8 mouse cellular contexts compared by ENCODE assay signal in the genomic region with DNA sequence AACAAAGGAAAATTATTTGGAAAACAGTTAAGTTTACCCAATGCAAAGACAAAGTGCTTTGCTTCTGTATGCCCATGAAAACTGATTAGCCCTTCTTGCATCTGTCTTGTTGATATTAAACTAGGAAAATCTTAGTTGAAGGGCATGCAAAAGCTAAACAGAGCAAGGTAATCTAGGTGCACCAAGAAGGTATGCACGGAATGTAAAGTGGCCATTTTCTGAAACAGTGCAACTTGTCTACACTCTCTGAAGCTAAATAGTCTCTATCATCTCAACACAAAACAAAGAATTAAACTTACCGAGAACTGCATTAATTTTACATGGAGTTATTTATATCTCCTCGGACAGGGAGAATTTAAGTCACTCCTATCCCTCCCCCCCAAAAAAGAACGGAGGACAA. TPM values are rescaled to one million over a fixed set of nuclear protein-coding genes. Genes with fewer than 3 reads are reported as not detected.
A peak's percentile ranks its signal among the peaks of the same experiment; 100 is the strongest.
DNase-seq lines count a peak whose midpoint lies in the region; ATAC-seq lines count a peak whose summit lies in the region.

No protein-coding gene starts in this region.

- H3K27me3 ChIP-seq in kidney, embryonic 15.5 days, result no peaks in the 10 kb centered on the region
- H3K27me3 ChIP-seq in embryonic facial prominence, embryonic 11.5 days (ENCODE audit: control insufficient read depth, insufficient read depth, low read length), result no peaks in the 10 kb centered on the region
- no peaks in the 10 kb centered on the region for H3K27me3 ChIP-seq in midbrain, embryonic 16.5 days (ENCODE audit: control insufficient read depth, insufficient read depth, low read depth, low read length)

- no peak for DNase-seq in kidney, postnatal 10 days
- DNase-seq in embryonic facial prominence, embryonic 11.5 days (ENCODE audit: low spot score), result peak; percentile 48
- no peak for DNase-seq in right cerebral cortex, postnatal 14 days

- H3K4me3 ChIP-seq in kidney, embryonic 15.5 days (replicated peaks), result peak overlapping the region; percentile 58
- H3K4me3 ChIP-seq in embryonic facial prominence, embryonic 11.5 days (ENCODE audit: low read depth, low read length), result peak overlapping the region; percentile 45
- H3K4me3 ChIP-seq in midbrain, embryonic 16.5 days (ENCODE audit: low read depth, low read length), result peak overlapping the region; percentile 68

- peak overlapping the region; percentile 92 for H3K27ac ChIP-seq in kidney, embryonic 15.5 days
- H3K27ac ChIP-seq in embryonic facial prominence, embryonic 11.5 days (replicated peaks; ENCODE audit: low read depth, low read length), result peak overlapping the region; percentile 1; the same call in 1 of the 2 replicates
- H3K27ac ChIP-seq in midbrain, embryonic 16.5 days (ENCODE audit: low read length), result peak overlapping the region; percentile 72

- H3K36me3 ChIP-seq in kidney, embryonic 15.5 days, result no peaks in the 10 kb centered on the region
- no peaks in the 10 kb centered on the region for H3K36me3 ChIP-seq in embryonic facial prominence, embryonic 11.5 days (replicated peaks; ENCODE audit: control insufficient read depth, insufficient read depth, low read depth, low read length)
- H3K36me3 ChIP-seq in midbrain, embryonic 16.5 days (ENCODE audit: control insufficient read depth, insufficient read depth, low read length), result no peaks in the 10 kb centered on the region

- H3K4me1 ChIP-seq in kidney, embryonic 15.5 days, result peaks cover 44% of the 10 kb centered on the region
- no peaks in the 10 kb centered on the region for H3K4me1 ChIP-seq in embryonic facial prominence, embryonic 11.5 days (ENCODE audit: control insufficient read depth, insufficient read depth, low read length)
- H3K4me1 ChIP-seq in midbrain, embryonic 16.5 days (ENCODE audit: control insufficient read depth, insufficient read depth, low read length), result peaks cover 37% of the 10 kb centered on the region

- peak; percentile 4; the same call in 1 of the 2 replicates for ATAC-seq in kidney, embryonic 15.5 days (replicated peaks; ENCODE audit: low FRiP score)
- no peak for ATAC-seq in embryonic facial prominence, embryonic 11.5 days (replicated peaks; ENCODE audit: insufficient number of reproducible peaks, low FRiP score, low TSS enrichment, low read depth)
- ATAC-seq in inflammation-experienced regulatory T-cells, adult 6 months, result peak; percentile 2
- ATAC-seq in midbrain, embryonic 16.5 days, result peak; percentile 27; the same call in 1 of the 2 replicates
- no peak for ATAC-seq in megakaryocyte progenitor cell, adult 5-6 weeks (replicated peaks; ENCODE audit: poor library complexity)
- ATAC-seq in CD4-positive, CD25-positive, alpha-beta regulatory T cell, adult 4 months, result no peak

- 7% methylated on average over 4 of the region's 4 CpGs for WGBS in kidney, embryonic 15.5 days
- WGBS in embryonic facial prominence, embryonic 11.5 days, result 14% methylated on average over 4 of the region's 4 CpGs
- 8% methylated on average over 4 of the region's 4 CpGs for WGBS in midbrain, embryonic 16.5 days

- H3K9me3 ChIP-seq in kidney, embryonic 15.5 days (replicated peaks), result no peaks in the 10 kb centered on the region
- H3K9me3 ChIP-seq in embryonic facial prominence, embryonic 11.5 days (replicated peaks; ENCODE audit: control insufficient read depth, low read length), result no peaks in the 10 kb centered on the region
- H3K9me3 ChIP-seq in midbrain, embryonic 16.5 days (replicated peaks; ENCODE audit: control insufficient read depth, low read length, poor library complexity, severe bottlenecking), result no peaks in the 10 kb centered on the region

- H3K4me2 ChIP-seq in kidney, embryonic 15.5 days, result peak overlapping the region; percentile 58
- peak overlapping the region; percentile 59 for H3K4me2 ChIP-seq in embryonic facial prominence, embryonic 11.5 days (ENCODE audit: low read depth, low read length)
- H3K4me2 ChIP-seq in midbrain, embryonic 16.5 days (ENCODE audit: low read length), result peak overlapping the region; percentile 86

- H3K9ac ChIP-seq in kidney, embryonic 15.5 days, result peak overlapping the region; percentile 61
- peak overlapping the region; percentile 59 for H3K9ac ChIP-seq in embryonic facial prominence, embryonic 11.5 days (replicated peaks; ENCODE audit: low read length)
- H3K9ac ChIP-seq in midbrain, embryonic 16.5 days (ENCODE audit: low read depth, low read length), result peak overlapping the region; percentile 70

RNA-seq across cellular contexts. Expression of gene Nfyc, which starts 16.2 kb away (rescaled TPM):
- 112 and 115 TPM in 2 replicates for polyA plus RNA-seq in kidney, embryonic 15.5 days (2015; fragmentation: Nextera tagmentation; extraction: Ambion mirVana)
- 137 and 139 TPM in 2 replicates for polyA plus RNA-seq in embryonic facial prominence, embryonic 11.5 days (2014; fragmentation: Nextera tagmentation; extraction: Ambion mirVana)
- 10 to 100 TPM; 56.4 to 70.1 (median 67.4) TPM for polyA plus RNA-seq in inflammation-experienced regulatory T-cells, adult 6 months (2017; shearing (Covaris generic))
- 74.4 and 75.3 TPM in 2 replicates for polyA plus RNA-seq in midbrain, embryonic 16.5 days (2015; fragmentation: Nextera tagmentation; extraction: Ambion mirVana)
- 60.6 and 69.9 TPM in 2 replicates for total RNA-seq in megakaryocyte progenitor cell, adult 5-6 weeks (2015)
- 40.8 and 41.5 TPM in 2 replicates for total RNA-seq in megakaryocyte progenitor cell, adult 5-6 weeks (2017)
- polyA plus RNA-seq in CD4-positive, CD25-positive, alpha-beta regulatory T cell, adult 4 months (2017; shearing (Covaris generic)), result 10 to 100 TPM; 64.7 to 67.5 TPM

RNA-seq across cellular contexts. Expression of gene Rims3, which starts 39.5 kb away (rescaled TPM):
- 0.54 and 1.2 TPM in 2 replicates for polyA plus RNA-seq in kidney, embryonic 15.5 days (2015; fragmentation: Nextera tagmentation; extraction: Ambion mirVana)
- 1.8 and 2.4 TPM in 2 replicates for polyA plus RNA-seq in embryonic facial prominence, embryonic 11.5 days (2014; fragmentation: Nextera tagmentation; extraction: Ambion mirVana)
- 1 to 10 TPM in 2 of 3 experiments, under 1 TPM in 1; 0.58 to 1.1 (median 1.0) TPM for polyA plus RNA-seq in inflammation-experienced regulatory T-cells, adult 6 months (2017; shearing (Covaris generic))
- polyA plus RNA-seq in midbrain, embryonic 16.5 days (2015; fragmentation: Nextera tagmentation; extraction: Ambion mirVana), result 30.6 and 35.4 TPM in 2 replicates
- 0.02 and 0.07 TPM in 2 replicates for total RNA-seq in megakaryocyte progenitor cell, adult 5-6 weeks (2015)
- 0.14 TPM in 1 of 2 replicates, not detected in the other for total RNA-seq in megakaryocyte progenitor cell, adult 5-6 weeks (2017)
- 1 to 10 TPM in 1 of 2 experiments, under 1 TPM in 1; 0.63 to 1.2 TPM for polyA plus RNA-seq in CD4-positive, CD25-positive, alpha-beta regulatory T cell, adult 4 months (2017; shearing (Covaris generic))

Comparison
In these comparisons a context has a peak if more than half of its experiments do, and no peak if none do; other contexts are left out.
1. ATAC-seq: peak in kidney, embryonic 15.5 days (single experiment), inflammation-experienced regulatory T-cells, adult 6 months (single experiment) and midbrain, embryonic 16.5 days (single experiment); none in embryonic facial prominence, embryonic 11.5 days (single experiment), megakaryocyte progenitor cell, adult 5-6 weeks (single experiment) and CD4-positive, CD25-positive, alpha-beta regulatory T cell, adult 4 months (single experiment).
2. H3K27ac ChIP-seq: peak in every context shown above with its lines; median percentile 92 in kidney, embryonic 15.5 days; 72 in midbrain, embryonic 16.5 days; 1 in embryonic facial prominence, embryonic 11.5 days.
3. Peak in every context shown above with its lines, with median percentiles within 50 percentile points of each other: H3K4me2 ChIP-seq, H3K4me3 ChIP-seq and H3K9ac ChIP-seq.